ENCODE assay signal across 15 mouse cellular contexts in genomic region chr12:16232051-16232450, GRCm38 (mm10).
DNase-seq lines count a peak whose midpoint lies in the region; ATAC-seq and TF ChIP-seq lines count a peak whose summit lies in the region.
"Had no signal": no experiment of that assay in that cellular context is flagged by ENCODE, and none has a peak within 500 bp of the region (broad histone marks: within the 10 kb centered on the region; RNA-seq: fewer than 3 reads in every experiment).

No protein-coding gene starts in this region.

- no peaks in the 10 kb centered on the region for H3K27me3 ChIP-seq in midbrain, postnatal 0 days (ENCODE audit: insufficient read depth, low read length)
- H3K27me3 ChIP-seq in midbrain, embryonic 11.5 days (ENCODE audit: control insufficient read depth, insufficient read depth, low read length), result no peaks in the 10 kb centered on the region
- H3K27me3 ChIP-seq in kidney, embryonic 16.5 days (ENCODE audit: insufficient read depth, low read length), result no peaks in the 10 kb centered on the region
- no peaks in the 10 kb centered on the region for H3K27me3 ChIP-seq in forebrain, embryonic 10.5 days (ENCODE audit: poor library complexity, severe bottlenecking)
- H3K27me3 ChIP-seq: embryonic facial prominence, embryonic 13.5 days; limb, embryonic 13.5 days; liver, embryonic 15.5 days had no signal

- ATAC-seq in midbrain, postnatal 0 days (ENCODE audit: low FRiP score), result 0 out of 2 replicates have a peak, but pooled peaks have one; percentile 27
- ATAC-seq in midbrain, embryonic 11.5 days (ENCODE audit: low FRiP score), result no peak
- ATAC-seq in kidney, embryonic 16.5 days (ENCODE audit: low FRiP score, low TSS enrichment), result peak; percentile 90
- ATAC-seq: lung, postnatal 0 days had no signal

- H3K4me1 ChIP-seq in midbrain, postnatal 0 days (ENCODE audit: insufficient read depth, low read length), result no peaks in the 10 kb centered on the region
- H3K4me1 ChIP-seq in midbrain, embryonic 11.5 days (ENCODE audit: control insufficient read depth, insufficient read depth, low read length), result no peaks in the 10 kb centered on the region
- H3K4me1 ChIP-seq in kidney, embryonic 16.5 days (ENCODE audit: insufficient read depth, low read length), result no peaks in the 10 kb centered on the region
- H3K4me1 ChIP-seq in forebrain, embryonic 10.5 days, result 0 out of 2 replicates have a peak, but pooled peaks cover 4% of the 10 kb centered on the region
- H3K4me1 ChIP-seq: embryonic facial prominence, embryonic 13.5 days; limb, embryonic 13.5 days; liver, embryonic 15.5 days; megakaryocyte, embryonic 14.5 days had no signal

- H3K9ac ChIP-seq in midbrain, postnatal 0 days (replicated peaks; ENCODE audit: low read length, poor library complexity, severe bottlenecking), result no peak overlapping the region
- H3K9ac ChIP-seq in midbrain, embryonic 11.5 days (ENCODE audit: low read length), result no peak overlapping the region
- H3K9ac ChIP-seq in kidney, embryonic 16.5 days (replicated peaks; ENCODE audit: low read length), result no peak overlapping the region
- H3K9ac ChIP-seq: embryonic facial prominence, embryonic 13.5 days; limb, embryonic 13.5 days; liver, embryonic 15.5 days had no signal

- H3K4me3 ChIP-seq in midbrain, postnatal 0 days (ENCODE audit: low read depth, low read length), result no peak overlapping the region
- no peak overlapping the region for H3K4me3 ChIP-seq in midbrain, embryonic 11.5 days (ENCODE audit: low read depth, low read length)
- no peak overlapping the region for H3K4me3 ChIP-seq in kidney, embryonic 16.5 days (ENCODE audit: low read length)
- H3K4me3 ChIP-seq in forebrain, embryonic 10.5 days, result no peak overlapping the region
- H3K4me3 ChIP-seq: embryonic facial prominence, embryonic 13.5 days; limb, embryonic 13.5 days; liver, embryonic 15.5 days; megakaryocyte, embryonic 14.5 days had no signal

- peak; percentile 58 to 62 for DNase-seq in cerebellum, postnatal 10 days
- DNase-seq in cerebellum, adult 11 months, result no peak
- peak; percentile 33 for DNase-seq in midbrain, postnatal 0 days (ENCODE audit: low spot score)
- DNase-seq in midbrain, embryonic 11.5 days (ENCODE audit: low spot score, missing footprints), result no peak
- peak; percentile 29 for DNase-seq in skeletal muscle tissue, adult 2 months (ENCODE audit: low read depth, low spot score)
- no peak for DNase-seq in spleen, postnatal 36 days (ENCODE audit: low spot score in 2 of 2)
- no peak for DNase-seq in forebrain, embryonic 10.5 days (ENCODE audit: extremely low spot score, low spot score)
- DNase-seq: adrenal gland, postnatal 10 days; thymus, postnatal 25 days had no signal

- TF ChIP-seq CTCF in midbrain, postnatal 0 days (IDR thresholded peaks at IDR 0.05), result no peak

- WGBS in midbrain, postnatal 0 days, result 32% methylated on average over 2 of the region's 2 CpGs
- WGBS in midbrain, embryonic 11.5 days, result 60% methylated on average over 2 of the region's 2 CpGs
- 31% methylated on average over 2 of the region's 2 CpGs for whole genome bisulfite sequencing in kidney, embryonic 16.5 days
- 55% methylated on average over 2 of the region's 2 CpGs for WGBS in forebrain, embryonic 10.5 days

- no peaks in the 10 kb centered on the region for H3K9me3 ChIP-seq in midbrain, postnatal 0 days (ENCODE audit: low read length)
- no peaks in the 10 kb centered on the region for H3K9me3 ChIP-seq in midbrain, embryonic 11.5 days (ENCODE audit: control insufficient read depth, low read length)
- no peaks in the 10 kb centered on the region for H3K9me3 ChIP-seq in kidney, embryonic 16.5 days (ENCODE audit: low read length)
- H3K9me3 ChIP-seq in forebrain, embryonic 10.5 days, result no peaks in the 10 kb centered on the region
- H3K9me3 ChIP-seq: embryonic facial prominence, embryonic 13.5 days; limb, embryonic 13.5 days; liver, embryonic 15.5 days; megakaryocyte, embryonic 14.5 days had no signal

- no peaks in the 10 kb centered on the region for H3K36me3 ChIP-seq in midbrain, postnatal 0 days (ENCODE audit: insufficient read depth, low read length)
- no peaks in the 10 kb centered on the region for H3K36me3 ChIP-seq in midbrain, embryonic 11.5 days (ENCODE audit: control insufficient read depth, insufficient read depth, low read length)
- no peaks in the 10 kb centered on the region for H3K36me3 ChIP-seq in kidney, embryonic 16.5 days (ENCODE audit: insufficient read depth, low read length)
- no peaks in the 10 kb centered on the region for H3K36me3 ChIP-seq in forebrain, embryonic 10.5 days (replicated peaks)
- H3K36me3 ChIP-seq: embryonic facial prominence, embryonic 13.5 days; limb, embryonic 13.5 days; liver, embryonic 15.5 days had no signal

- no peak overlapping the region for H3K4me2 ChIP-seq in midbrain, postnatal 0 days (ENCODE audit: low read depth, low read length, poor library complexity, severe bottlenecking)
- H3K4me2 ChIP-seq in midbrain, embryonic 11.5 days, result no peak overlapping the region
- H3K4me2 ChIP-seq in kidney, embryonic 16.5 days (replicated peaks; ENCODE audit: low read depth, low read length), result no peak overlapping the region
- H3K4me2 ChIP-seq: embryonic facial prominence, embryonic 13.5 days; limb, embryonic 13.5 days; liver, embryonic 15.5 days had no signal

- no peak overlapping the region for H3K27ac ChIP-seq in midbrain, postnatal 0 days (ENCODE audit: low read depth, low read length)
- H3K27ac ChIP-seq in midbrain, embryonic 11.5 days (ENCODE audit: low read depth, low read length), result no peak overlapping the region
- H3K27ac ChIP-seq in kidney, embryonic 16.5 days (ENCODE audit: low read length), result no peak overlapping the region
- no peak overlapping the region for H3K27ac ChIP-seq in forebrain, embryonic 10.5 days
- H3K27ac ChIP-seq: embryonic facial prominence, embryonic 13.5 days; limb, embryonic 13.5 days; liver, embryonic 15.5 days had no signal

Comparison
In these comparisons a context has a peak if more than half of its experiments do, and no peak if none do; other contexts are left out.
1. DNase-seq: peak in cerebellum, postnatal 10 days (2 of 2), midbrain, postnatal 0 days (single experiment) and skeletal muscle tissue, adult 2 months (single experiment); none in cerebellum, adult 11 months (single experiment), midbrain, embryonic 11.5 days (single experiment), spleen, postnatal 36 days (0 of 2) and forebrain, embryonic 10.5 days (single experiment).